Mouse (Mus musculus) liver, adult 2 months (tissue): Measurements from ENCODE around the gene Pgm3. TPM values are rescaled to one million over a fixed set of nuclear protein-coding genes. Genes with fewer than 3 reads are reported as not detected.

Experiments used
- DNase-seq: peaks from one replicate; pipeline ENCODE4 v3.0.0-alpha.2; 2011; ENCODE audit warnings: low read depth, low spot score; ENCODE audit errors: extremely low read depth
- H3K27ac ChIP-seq: fragments of 200-500 bp; replicated peaks from 2 replicates; pipeline ENCODE4 v1.5.1; 2012; ENCODE audit warnings: low read depth, mild to moderate bottlenecking, control low read depth, inconsistent platforms, low read length; ENCODE audit not compliant: insufficient read depth
- H3K27me3 ChIP-seq: fragments of 200-500 bp; 2 replicates; pipeline ENCODE4 v1.6.1; 2012; ENCODE audit warnings: mild to moderate bottlenecking, moderate library complexity, low read length, inconsistent platforms; ENCODE audit not compliant: control insufficient read depth, insufficient read depth
- H3K36me3 ChIP-seq: fragments of 200-500 bp; 2 replicates; pipeline ENCODE4 v1.6.1; 2012; ENCODE audit warnings: low read length, inconsistent platforms; ENCODE audit not compliant: control insufficient read depth, insufficient read depth
- H3K4me1 ChIP-seq: fragments of 200-500 bp; 2 replicates; pipeline ENCODE4 v1.6.1; 2011; ENCODE audit warnings: low read length; ENCODE audit not compliant: control insufficient read depth, insufficient read depth
- H3K4me3 ChIP-seq: fragments of 200-500 bp; 2 replicates; pipeline ENCODE4 v1.5.1; 2011; ENCODE audit warnings: low read depth, mild to moderate bottlenecking, control low read depth, low read length, moderate library complexity; ENCODE audit not compliant: insufficient read depth
- H3K79me2 ChIP-seq: fragments of 200-500 bp; 2 replicates; pipeline ENCODE4 v1.6.1; 2012; ENCODE audit warnings: inconsistent platforms, mild to moderate bottlenecking, low read length, moderate library complexity; ENCODE audit not compliant: control insufficient read depth, insufficient read depth
- H3K9ac ChIP-seq: fragments of 200-500 bp; 2 replicates; pipeline ENCODE4 v1.6.1; 2012; ENCODE audit warnings: low read depth, mild to moderate bottlenecking, control low read depth, inconsistent platforms, low read length
- CTCF ChIP-seq: fragments of 200-500 bp; IDR thresholded peaks from 2 replicates; pipeline ENCODE4 v1.5.1; 2011; ENCODE audit warnings: low read depth, low read length, control low read depth
- POLR2A ChIP-seq: fragments of 200-500 bp; IDR thresholded peaks from 2 replicates; pipeline ENCODE4 v1.6.1; 2011; ENCODE audit warnings: low read length, control low read depth; ENCODE audit not compliant: insufficient read depth; ENCODE audit errors: extremely low read depth
- WGBS: fragments of 180-500 bp; shearing (Covaris S2); methylation state at CpG from one replicate; pipeline ENCODE4 v1.1.7; 2018; 5-methylcytosine and 5-hydroxymethylcytosine counted together
- polyA plus RNA-seq: library from polyadenylated mRNA; depleted of rRNA; stranded (reverse); fragments of >200 nt; gene quantifications from 2 replicates; pipeline ENCODE4 v1.2.3, GENCODE M21; 2012; rRNA removed
- total RNA-seq: library from RNA; depleted of rRNA; stranded (reverse); fragments of >200 nt; gene quantifications from 2 replicates; pipeline ENCODE4 v1.2.3, GENCODE M21; 2014; rRNA removed

Pgm3 gene
- total RNA-seq = 13.3 and 16.5 TPM in 2 replicates
- polyA plus RNA-seq = 3.7 TPM in 2 replicates

DNA sequence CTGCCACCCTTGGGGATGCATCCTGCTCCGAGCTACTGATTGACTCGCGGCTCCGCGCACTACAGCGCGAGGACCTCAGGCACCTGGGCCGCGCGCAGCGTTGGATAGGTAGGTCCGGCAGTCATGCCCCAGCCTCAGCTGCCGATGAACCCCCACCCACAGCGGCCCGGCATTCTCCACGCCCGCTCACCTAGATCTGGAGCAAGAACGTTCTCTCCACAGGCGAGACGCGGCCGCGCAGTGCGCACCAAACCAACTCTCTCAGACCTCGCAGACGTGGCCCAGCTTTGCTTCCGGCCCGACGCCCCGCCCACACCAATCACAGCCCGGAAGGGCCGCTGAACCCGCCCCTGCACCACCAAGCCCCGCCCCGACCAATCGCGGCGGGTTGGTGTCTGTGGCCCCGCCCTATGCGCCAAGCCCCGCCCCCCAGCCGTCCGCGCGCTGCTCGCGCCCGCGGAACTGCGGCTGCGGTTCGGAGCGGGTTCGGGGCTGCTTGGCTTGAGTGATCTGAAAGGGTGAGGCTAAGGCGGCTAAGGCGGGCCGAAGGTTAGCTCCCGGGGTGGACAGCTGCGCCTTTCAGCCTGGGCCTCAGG lies at the start of gene Pgm3, which contains the start of gene Rwdd2a:
TSS of gene Pgm3 (minus strand) at position 303 of the 596 bp plus-strand sequence.
TSS of gene Rwdd2a (plus strand) at position 452 of the 596 bp plus-strand sequence.
- H3K27ac ChIP-seq = peak within 1 kb of the TSS; percentile 14
- DNase-seq = peak; percentile 74
- under 1% methylated on average over 59 of the region's 59 CpGs for WGBS

DNA sequence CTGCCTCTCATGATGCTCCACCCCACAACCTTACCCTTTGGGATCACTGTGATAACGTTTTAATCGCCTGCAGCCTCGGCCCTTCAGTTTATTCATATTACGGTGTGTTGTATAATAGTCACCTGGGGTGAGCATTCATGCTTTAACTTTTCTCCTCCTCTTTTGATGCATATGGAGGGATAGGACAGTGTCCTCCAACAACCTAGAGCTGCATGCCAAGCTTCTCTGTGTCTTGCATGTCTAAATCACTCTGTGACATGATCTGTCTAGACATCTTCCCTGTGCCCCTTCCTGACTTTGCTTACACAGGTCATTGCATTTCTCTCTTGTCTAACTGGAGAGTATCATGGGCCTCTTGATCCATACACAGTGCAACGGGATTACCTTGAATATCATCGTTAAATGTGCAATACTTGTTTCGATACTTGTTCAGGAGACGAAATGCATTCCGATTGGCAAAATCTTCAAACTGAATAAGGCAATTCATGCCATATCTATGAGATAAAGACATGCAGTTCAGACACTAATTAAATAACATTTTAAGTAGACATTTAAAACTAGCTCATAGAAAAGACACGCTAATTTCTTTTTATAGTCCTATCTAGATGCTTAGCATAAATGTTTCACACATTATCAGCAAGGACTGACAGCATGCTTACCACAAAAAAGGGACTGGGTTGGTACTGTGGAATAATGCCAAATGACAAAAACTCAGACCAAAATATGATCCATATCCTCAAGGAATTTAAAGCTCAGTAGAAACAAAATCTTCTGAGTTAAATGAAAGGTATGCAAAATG lies 47.9 kb upstream of the Pgm3 start:
- WGBS = 87% methylated on average over 10 of the region's 10 CpGs

More for the DNA sequence above, at the start of gene Pgm3, which contains the start of gene Rwdd2a:
- peak within 1 kb of the TSS; percentile 74 for H3K4me3 ChIP-seq
- TF ChIP-seq POLR2A (peak; percentile 93), CTCF (no peak)
- no peaks in the 10 kb centered on the region for H3K27me3 ChIP-seq
- H3K9ac ChIP-seq = peak within 1 kb of the TSS; percentile 80
- H3K79me2 ChIP-seq = no peaks in the 10 kb centered on the region
- H3K36me3 ChIP-seq = peaks cover 37% of the 10 kb centered on the region
- peaks cover 10% of the 10 kb centered on the region; the same call in 1 of the 2 replicates for H3K4me1 ChIP-seq

DNA sequence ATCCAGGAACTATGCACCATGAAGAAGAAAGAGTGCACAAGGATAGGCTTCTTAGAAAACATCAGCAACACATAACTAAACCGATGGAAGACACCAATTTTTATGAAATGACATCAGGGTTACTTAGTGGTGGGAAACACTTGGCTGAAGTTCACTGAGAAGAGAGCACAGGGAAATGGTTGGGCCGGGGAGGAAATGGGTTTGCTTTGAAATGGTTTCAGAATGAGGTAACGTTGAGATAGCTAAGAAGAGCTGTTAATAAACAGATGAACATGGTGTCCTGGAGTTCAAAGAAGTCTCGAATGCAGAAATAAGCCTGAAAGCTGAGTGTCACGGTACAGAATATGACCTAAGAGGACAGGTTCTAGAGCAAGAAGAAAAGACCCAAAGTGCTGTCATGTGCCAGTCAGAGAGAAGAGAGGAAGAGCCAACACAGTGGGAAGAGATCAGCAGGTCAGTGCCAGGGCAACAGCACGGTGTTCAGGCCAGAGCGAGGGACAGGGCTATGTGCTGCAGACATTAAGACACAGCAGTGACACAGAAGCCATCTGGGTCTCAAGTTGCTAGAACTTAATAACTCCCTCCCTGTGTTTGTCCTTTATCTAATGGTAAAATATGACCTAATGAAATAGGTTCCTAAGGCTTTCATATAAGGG lies 46.3 kb upstream of the Pgm3 start:
- DNase-seq = no peak
- Histone ChIP-seq H3K4me1 (no peaks in the 10 kb centered on the region), H3K27me3 (no peaks in the 10 kb centered on the region), H3K9ac (no peak overlapping the region; the same call in 1 of the 2 replicates), H3K36me3 (peaks cover 65% of the 10 kb centered on the region), H3K27ac (no peak overlapping the region), H3K4me3 (no peak overlapping the region), H3K79me2 (no peaks in the 10 kb centered on the region)
- TF ChIP-seq POLR2A (no peak), CTCF (no peak)
- WGBS = 64% methylated on average over 7 of the region's 7 CpGs

More for the DNA sequence above, 47.9 kb upstream of the Pgm3 start:
- no peak for DNase-seq
- no peaks in the 10 kb centered on the region for H3K79me2 ChIP-seq
- TF ChIP-seq POLR2A (no peak), CTCF (no peak)
- H3K27me3 ChIP-seq = no peaks in the 10 kb centered on the region
- H3K9ac ChIP-seq = no peak overlapping the region
- no peak overlapping the region for H3K4me3 ChIP-seq
- peaks cover 64% of the 10 kb centered on the region for H3K36me3 ChIP-seq
- H3K27ac ChIP-seq = no peak overlapping the region
- H3K4me1 ChIP-seq = no peaks in the 10 kb centered on the region

DNA sequence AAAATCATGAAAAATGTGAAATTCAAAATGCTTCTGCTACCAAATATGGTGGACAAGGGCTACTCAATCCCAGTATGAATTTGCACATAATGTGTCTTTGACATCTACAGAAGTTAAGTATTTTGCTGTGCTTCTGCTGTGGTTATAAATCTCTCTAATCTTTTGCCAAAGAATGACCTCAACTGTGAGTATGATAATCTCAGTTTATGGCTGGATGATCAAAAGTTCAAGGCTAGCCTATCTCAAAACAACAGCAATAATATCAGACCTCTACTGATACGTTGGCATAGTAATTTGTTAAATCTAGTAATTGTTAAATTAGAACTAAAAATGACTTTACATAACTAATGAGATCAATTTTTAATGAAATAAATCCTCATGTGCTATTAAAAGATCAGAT lies 44.1 kb upstream of the Pgm3 start:
- WGBS = 81% methylated on average over 1 of the region's 1 CpGs
- Histone ChIP-seq H3K9ac (no peak overlapping the region), H3K4me1 (no peaks in the 10 kb centered on the region), H3K36me3 (peaks cover 70% of the 10 kb centered on the region), H3K27ac (no peak overlapping the region), H3K4me3 (no peak overlapping the region), H3K27me3 (no peaks in the 10 kb centered on the region), H3K79me2 (no peaks in the 10 kb centered on the region)
- TF ChIP-seq CTCF (no peak), POLR2A (no peak)
- DNase-seq = no peak

DNA sequence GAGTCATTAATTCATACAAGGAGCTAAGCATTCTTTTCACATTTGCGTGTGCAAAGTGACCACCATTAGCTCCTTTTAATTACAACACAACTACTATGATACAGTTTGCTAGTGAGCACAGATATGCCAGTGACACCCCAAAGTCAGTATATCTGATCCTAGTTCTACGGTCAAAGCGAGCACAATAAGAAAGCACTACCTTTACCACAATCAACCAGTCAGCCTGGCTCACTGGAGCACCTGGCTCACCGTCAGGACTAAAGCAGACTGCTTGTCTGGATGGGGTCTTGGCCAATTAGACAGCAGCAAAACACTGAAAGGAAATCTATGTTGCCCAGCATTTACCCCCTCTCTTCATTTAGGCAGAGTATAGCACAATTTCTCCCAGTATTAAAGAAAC lies 40.4 kb upstream of the Pgm3 start:
- TF ChIP-seq CTCF = no peak
- TF ChIP-seq POLR2A = no peak
- WGBS = 95% methylated on average over 4 of the region's 4 CpGs

More for the DNA sequence above, 40.4 kb upstream of the Pgm3 start:
- H3K36me3 ChIP-seq = peaks cover 63% of the 10 kb centered on the region
- no peaks in the 10 kb centered on the region for H3K27me3 ChIP-seq
- H3K4me1 ChIP-seq = no peaks in the 10 kb centered on the region
- no peak overlapping the region for H3K27ac ChIP-seq
- DNase-seq = no peak
- H3K4me3 ChIP-seq = no peak overlapping the region
- H3K79me2 ChIP-seq = no peaks in the 10 kb centered on the region
- H3K9ac ChIP-seq = no peak overlapping the region
